Mouse (Mus musculus): ENCODE measurements at regions not wholly inside any gene's neighbourhood (a gene's known extent, or its start where the extent isn't known, plus 50 kb on each side); places are given as distances from the start of the nearest gene placed in this dataset.

- TF ChIP-seq POLR2A (IDR thresholded peaks at IDR 0.05; ENCODE audit: control insufficient read depth in 1 of 2, insufficient read depth in 1 of 2, low read depth in 1 of 2, low read length in 2 of 2, poor library complexity in 1 of 2) (no peak), UBTF (IDR thresholded peaks at IDR 0.05; ENCODE audit: borderline replicate concordance, insufficient read depth, low read depth, low read length) (no peak), MAX (IDR thresholded peaks at IDR 0.05; ENCODE audit: low read length) (no peak), CTCF (IDR thresholded peaks at IDR 0.05 in 2 of 3, conservative IDR thresholded peaks at IDR 0.05 in 1 of 3; ENCODE audit: control insufficient read depth in 1 of 3, insufficient read depth in 1 of 3, low read depth in 2 of 3, low read length in 3 of 3, poor library complexity in 1 of 3, severe bottlenecking in 1 of 3) (no peak), USF1 (IDR thresholded peaks at IDR 0.05; ENCODE audit: low read depth, low read length) (no peak), BHLHE40 (IDR thresholded peaks at IDR 0.05; ENCODE audit: borderline replicate concordance, low read depth, low read length) (no peak), EP300 (IDR thresholded peaks at IDR 0.05; ENCODE audit: low read depth in 1 of 2, low read length in 2 of 2) (no peak), KAT2A (conservative IDR thresholded peaks at IDR 0.05; ENCODE audit: low read depth, low read length) (no peak), TCF12 (IDR thresholded peaks at IDR 0.05; ENCODE audit: low read depth, low read length) (no peak)
Measured at GRCm38 (mm10) chr3:143100203-143100602, 218.4 kb upstream of the Pkn2 start.
